Mouse (Mus musculus): ENCODE measurements around the gene Aifm3. TPM values are rescaled to one million over a fixed set of nuclear protein-coding genes. Genes with fewer than 3 reads are reported as not detected.

Gene Aifm3
- 0.38 TPM for polyA plus RNA-seq (2014; fragmentation: Illumina TruSeq; extraction: RNeasy Lipid Tissue Mini Kit (QIAGEN cat#74804); ENCODE audit: low read depth, low replicate concordance)

GRCm38 (mm10) chr16:17489469-17490111 is at the start of gene Aifm3:
Gene Aifm3 (plus strand): TSS chr16:17489611.

GRCm38 (mm10) chr16:17451541-17452372 is 37.7 kb upstream of the Aifm3 start, which contains the start of gene Crkl:
Gene Crkl (plus strand): TSS chr16:17451987.

GRCm38 (mm10) chr16:17508546-17509239 is 19.3 kb downstream of the Aifm3 start, which contains the start of gene Lztr1:
Gene Lztr1 (plus strand): TSS chr16:17508688.

GRCm38 (mm10) chr16:17530640-17531288 is 41.4 kb downstream of the Aifm3 start, which contains the start of gene Thap7:
Gene Thap7 (minus strand): TSS chr16:17531136.

Other genes starting within 250 kb of the Aifm3 start
- gene Tmem191c, start 213.5 kb upstream of the Aifm3 start, polyA plus RNA-seq (2014; fragmentation: Illumina TruSeq; extraction: RNeasy Lipid Tissue Mini Kit (QIAGEN cat#74804); ENCODE audit: low read depth, low replicate concordance) = not detected
- not detected for gene Serpind1, start 158.2 kb upstream of the Aifm3 start, polyA plus RNA-seq (2014; fragmentation: Illumina TruSeq; extraction: RNeasy Lipid Tissue Mini Kit (QIAGEN cat#74804); ENCODE audit: low read depth, low replicate concordance)
- gene Snap29, start 83.6 kb upstream of the Aifm3 start, polyA plus RNA-seq (2014; fragmentation: Illumina TruSeq; extraction: RNeasy Lipid Tissue Mini Kit (QIAGEN cat#74804); ENCODE audit: low read depth, low replicate concordance) = 81.2 TPM
- 17.7 TPM for gene Pi4ka, start 83.3 kb upstream of the Aifm3 start, polyA plus RNA-seq (2014; fragmentation: Illumina TruSeq; extraction: RNeasy Lipid Tissue Mini Kit (QIAGEN cat#74804); ENCODE audit: low read depth, low replicate concordance)
- gene Crkl, start 37.6 kb upstream of the Aifm3 start, polyA plus RNA-seq (2014; fragmentation: Illumina TruSeq; extraction: RNeasy Lipid Tissue Mini Kit (QIAGEN cat#74804); ENCODE audit: low read depth, low replicate concordance) = 28.2 TPM
- 17.8 TPM for gene Lztr1, start 19.1 kb downstream of the Aifm3 start, polyA plus RNA-seq (2014; fragmentation: Illumina TruSeq; extraction: RNeasy Lipid Tissue Mini Kit (QIAGEN cat#74804); ENCODE audit: low read depth, low replicate concordance)
- 1.3 TPM for gene Thap7, start 41.5 kb downstream of the Aifm3 start, polyA plus RNA-seq (2014; fragmentation: Illumina TruSeq; extraction: RNeasy Lipid Tissue Mini Kit (QIAGEN cat#74804); ENCODE audit: low read depth, low replicate concordance)
- 0.32 TPM for gene Lrrc74b, start 71.6 kb downstream of the Aifm3 start, polyA plus RNA-seq (2014; fragmentation: Illumina TruSeq; extraction: RNeasy Lipid Tissue Mini Kit (QIAGEN cat#74804); ENCODE audit: low read depth, low replicate concordance)
- 0.28 TPM for gene P2rx6, start 72.3 kb downstream of the Aifm3 start, polyA plus RNA-seq (2014; fragmentation: Illumina TruSeq; extraction: RNeasy Lipid Tissue Mini Kit (QIAGEN cat#74804); ENCODE audit: low read depth, low replicate concordance)
- 0.32 TPM for gene Slc7a4, start 93.6 kb downstream of the Aifm3 start, polyA plus RNA-seq (2014; fragmentation: Illumina TruSeq; extraction: RNeasy Lipid Tissue Mini Kit (QIAGEN cat#74804); ENCODE audit: low read depth, low replicate concordance)
- 15.8 TPM for gene Smpd4, start 129.7 kb downstream of the Aifm3 start, polyA plus RNA-seq (2014; fragmentation: Illumina TruSeq; extraction: RNeasy Lipid Tissue Mini Kit (QIAGEN cat#74804); ENCODE audit: low read depth, low replicate concordance)
- gene Ccdc74a, start 156.9 kb downstream of the Aifm3 start, polyA plus RNA-seq (2014; fragmentation: Illumina TruSeq; extraction: RNeasy Lipid Tissue Mini Kit (QIAGEN cat#74804); ENCODE audit: low read depth, low replicate concordance) = 0.85 TPM
- 13.7 TPM for gene Med15, start 243.3 kb downstream of the Aifm3 start, polyA plus RNA-seq (2014; fragmentation: Illumina TruSeq; extraction: RNeasy Lipid Tissue Mini Kit (QIAGEN cat#74804); ENCODE audit: low read depth, low replicate concordance)

Measured in sigmoid colon, adult 10 weeks (tissue).